Mouse (Mus musculus) kidney, adult 18-20 months (tissue): ENCODE measurements around the gene Gm16253.

Experiments
- DNase-seq: peaks from one replicate; pipeline ENCODE4 v3.0.0; 2021

Gene Gm16253

DNA sequence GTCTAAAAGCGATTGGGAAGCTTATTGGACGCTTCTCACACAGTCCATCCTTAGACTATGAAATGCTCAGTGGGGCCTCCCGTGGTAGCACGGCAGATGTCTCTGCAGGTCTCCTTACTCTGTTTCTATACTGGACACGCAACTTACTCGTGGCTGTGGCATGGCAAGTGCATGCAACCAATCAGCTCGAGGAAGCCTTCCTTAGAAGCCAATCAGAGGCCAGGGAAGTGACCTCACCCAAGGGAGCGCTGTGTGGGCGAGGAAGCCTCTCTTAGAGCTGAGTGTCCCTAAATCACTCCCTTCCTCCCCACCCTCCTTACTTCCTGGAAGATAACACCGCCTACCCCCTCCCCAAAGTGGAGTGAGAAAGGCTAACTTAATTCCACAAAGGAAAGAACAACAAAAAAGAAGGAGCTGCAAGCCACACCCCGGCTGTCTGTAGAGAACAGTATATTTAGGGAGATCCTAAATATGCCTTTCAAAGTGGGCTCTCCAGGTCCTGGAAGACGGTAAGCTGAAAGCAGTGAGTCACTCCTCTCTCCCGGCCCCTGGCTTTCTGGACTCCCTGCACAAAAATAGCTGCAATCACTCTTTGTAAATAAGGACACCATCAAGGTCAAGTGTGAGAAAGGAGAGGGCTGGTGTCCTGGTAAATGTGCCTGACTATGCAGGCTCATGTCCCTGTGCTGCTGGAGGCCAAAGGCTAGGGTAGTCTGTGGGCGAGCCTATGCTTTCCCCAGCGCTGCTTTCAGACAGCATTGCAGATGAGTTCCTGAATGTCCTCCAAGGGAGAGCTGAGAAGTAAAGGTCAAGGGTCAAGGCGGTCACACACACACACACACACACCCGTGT is at the start of gene Gm16253:
Gene Gm16253 (plus strand): TSS at position 295 of the 852 bp plus-strand sequence.
- peak; percentile 91 for DNase-seq

DNA sequence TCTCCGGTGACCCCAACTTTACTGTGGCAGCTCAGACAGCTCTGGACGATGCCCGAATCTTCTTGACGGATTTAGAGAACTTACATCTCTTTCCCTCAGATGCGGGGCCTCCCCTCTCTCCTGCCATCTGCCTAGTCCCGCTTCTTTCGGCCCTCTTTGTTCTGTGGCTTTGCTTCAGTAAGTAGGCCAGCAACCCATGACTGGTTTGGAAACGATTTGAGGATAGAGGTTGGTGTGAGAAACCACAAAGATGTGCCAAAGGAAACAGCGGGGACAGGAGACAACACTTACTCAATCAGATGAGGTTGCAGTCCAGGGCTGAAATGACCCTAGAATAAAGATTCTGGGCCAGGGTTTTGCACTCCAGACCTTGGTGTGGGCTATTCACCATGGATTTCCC is 48.3 kb upstream of the Gm16253 start:
- no peak for DNase-seq

DNA sequence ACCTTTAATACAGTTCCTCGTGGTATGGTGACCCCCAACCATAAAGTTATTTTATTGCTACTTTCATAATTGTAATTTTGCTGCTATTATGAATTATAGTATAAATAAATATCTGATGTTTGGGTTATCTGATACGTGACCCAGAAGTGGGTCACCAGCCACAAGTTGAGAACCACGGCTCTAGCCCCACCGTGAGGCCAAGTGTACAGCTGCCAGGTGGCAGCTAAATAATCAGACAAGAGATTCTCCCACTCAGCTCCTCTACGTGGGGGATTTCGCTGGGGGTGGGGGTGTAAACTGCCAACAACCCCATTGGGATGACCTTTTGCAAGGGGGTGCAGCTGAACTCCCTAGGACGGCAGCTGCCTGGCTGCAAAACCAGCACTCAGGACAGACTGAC is 44.7 kb upstream of the Gm16253 start:
- no peak for DNase-seq

DNA sequence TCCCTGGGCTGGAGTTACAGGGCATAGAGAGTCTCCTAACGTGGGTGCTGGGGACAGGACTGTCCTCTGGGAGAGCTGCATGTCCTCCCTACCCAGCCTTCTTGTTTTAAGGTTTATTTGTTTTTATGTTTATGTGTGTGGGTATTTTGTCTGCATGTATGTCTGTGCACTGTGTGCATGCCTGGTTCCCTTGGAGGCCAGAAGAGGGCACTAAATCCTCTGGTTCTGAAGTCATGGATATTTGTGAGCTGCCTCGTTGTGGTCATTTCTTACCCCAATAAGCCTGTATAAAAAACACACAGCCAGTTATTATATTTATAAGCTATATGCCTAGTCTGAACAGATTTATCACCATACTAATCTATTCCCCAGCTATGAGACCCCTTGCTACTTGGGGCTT is 42.5 kb upstream of the Gm16253 start:
- DNase-seq: no peak

DNA sequence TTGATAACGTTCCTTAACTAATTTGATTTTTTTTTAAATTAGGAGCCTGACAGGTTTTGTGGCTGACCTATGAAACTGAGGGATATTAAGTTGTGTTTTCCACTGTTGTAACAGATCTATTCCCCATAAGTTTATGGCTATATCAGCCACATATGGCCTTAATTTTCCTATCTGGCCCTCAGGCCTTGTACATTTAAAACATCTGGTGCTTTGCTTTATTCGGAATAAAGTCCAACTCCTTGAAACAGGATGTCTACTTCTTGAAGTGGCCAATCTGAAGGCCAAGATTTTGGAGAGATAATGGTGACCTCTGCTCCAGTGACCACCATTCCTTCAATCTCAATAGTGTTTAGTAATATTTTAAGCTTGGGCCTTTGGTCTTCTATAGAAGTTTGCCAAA is 37.5 kb upstream of the Gm16253 start:
- DNase-seq: no peak

DNA sequence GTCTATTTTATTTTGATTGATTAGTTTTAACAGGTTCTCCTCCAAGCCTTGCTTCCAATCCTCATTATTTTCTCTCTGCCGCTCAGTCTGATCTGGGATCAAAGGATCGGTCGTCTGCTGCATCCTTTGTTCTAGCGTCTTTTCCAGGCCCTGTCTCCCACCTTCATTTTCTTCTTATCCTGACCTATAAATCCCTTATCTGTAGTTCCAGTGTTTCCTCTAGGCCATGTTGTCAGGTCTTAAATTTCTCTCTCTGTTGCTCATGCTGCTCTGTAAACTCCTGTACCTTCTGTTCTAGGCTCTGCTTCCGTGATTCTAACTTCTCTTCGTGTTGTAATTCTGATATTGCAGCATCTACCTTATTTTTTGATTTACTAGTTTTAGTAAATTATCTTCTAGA is 36.0 kb upstream of the Gm16253 start:
- no peak for DNase-seq

DNA sequence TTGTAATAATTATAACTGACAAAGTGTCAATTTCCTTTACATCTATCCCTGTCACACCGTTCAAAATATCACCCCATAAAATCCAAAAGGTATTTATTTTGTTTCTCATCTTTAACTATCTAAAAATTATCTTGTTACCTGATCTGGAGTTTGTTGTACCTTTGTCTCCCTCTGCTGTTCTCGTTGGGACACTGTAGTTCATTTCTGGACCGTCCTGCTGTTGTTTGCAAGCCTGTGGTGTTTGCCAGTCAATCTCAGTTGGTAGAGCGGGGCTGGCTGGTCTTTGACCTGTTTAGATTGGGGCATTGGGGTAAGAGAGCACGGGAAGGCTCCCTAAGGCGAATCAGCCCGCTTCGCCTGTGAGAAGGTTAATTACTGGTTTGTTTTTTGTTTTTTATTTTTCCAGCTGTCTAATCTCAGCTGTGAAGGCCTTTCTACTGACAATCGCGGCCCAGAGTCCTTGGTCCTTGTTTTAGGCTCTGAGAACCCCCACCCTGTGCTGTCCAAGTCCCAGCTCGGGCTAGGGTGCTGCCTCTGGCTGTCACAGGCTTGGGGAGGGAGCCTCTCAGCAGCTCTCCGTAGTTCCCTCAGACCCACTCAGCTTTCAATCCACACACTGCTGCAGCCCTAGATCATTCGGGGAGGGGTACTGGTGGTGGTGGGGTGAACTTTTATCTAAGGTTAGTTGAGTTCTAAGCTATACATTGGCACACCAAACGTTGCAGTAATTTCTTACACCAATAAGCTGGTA is 35.3 kb upstream of the Gm16253 start:
- no peak for DNase-seq

DNA sequence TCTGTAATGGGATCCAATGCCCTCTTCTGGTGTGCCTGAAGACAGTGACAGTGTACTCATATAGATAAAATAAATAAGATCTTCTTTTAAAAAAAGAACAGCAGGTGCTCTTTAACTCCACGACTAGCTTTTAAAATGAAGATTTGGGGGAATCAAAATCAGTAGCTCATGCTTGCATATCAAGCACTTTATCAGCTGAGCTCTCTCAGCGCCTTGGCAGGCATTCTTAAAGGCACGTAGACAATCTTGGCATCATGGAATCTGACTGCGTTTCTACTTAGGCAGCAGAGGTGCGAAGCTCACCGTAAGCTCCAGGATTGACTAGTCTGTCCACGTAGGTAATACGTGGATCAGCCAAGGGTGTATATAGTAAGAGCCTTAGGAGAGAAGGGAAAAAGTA is 34.2 kb upstream of the Gm16253 start:
- DNase-seq: no peak

DNA sequence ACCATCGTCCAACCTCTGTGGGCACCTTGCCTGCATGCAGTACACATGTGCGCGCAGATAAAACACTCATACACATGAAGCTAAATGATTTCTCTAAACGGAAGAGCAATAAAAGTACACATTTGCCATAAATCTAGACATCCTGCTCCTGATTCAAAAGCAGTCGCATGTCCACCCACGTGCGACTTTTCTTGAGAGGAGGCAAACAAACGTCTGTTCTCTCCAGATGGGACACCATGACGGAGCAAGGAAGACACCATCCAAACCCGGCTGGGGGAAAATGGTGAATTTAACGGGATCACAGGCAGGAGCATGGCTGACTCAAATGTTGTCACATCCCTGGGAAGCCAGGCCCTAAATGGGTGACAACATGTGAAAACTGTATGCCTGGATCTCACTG is 33.4 kb upstream of the Gm16253 start:
- DNase-seq: no peak

DNA sequence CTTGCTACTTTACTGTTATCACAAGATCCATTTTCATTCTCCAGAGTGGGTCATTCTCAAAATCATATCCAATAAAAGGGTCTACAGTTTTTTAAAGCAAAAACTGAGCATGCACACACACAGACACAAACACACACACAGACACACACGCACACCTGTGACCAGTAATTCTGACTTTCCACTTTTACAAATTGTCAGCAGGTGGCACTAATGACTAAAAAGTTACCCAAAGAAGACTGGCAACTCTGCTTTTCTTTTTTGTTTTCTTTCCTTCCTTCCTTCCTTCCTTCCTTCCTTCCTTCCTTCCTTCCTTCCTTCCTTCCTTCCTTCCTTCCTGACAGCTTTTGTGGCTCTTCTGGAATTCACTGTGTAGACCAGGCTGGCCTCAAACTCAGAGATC is 31.2 kb upstream of the Gm16253 start:
- no peak for DNase-seq

DNA sequence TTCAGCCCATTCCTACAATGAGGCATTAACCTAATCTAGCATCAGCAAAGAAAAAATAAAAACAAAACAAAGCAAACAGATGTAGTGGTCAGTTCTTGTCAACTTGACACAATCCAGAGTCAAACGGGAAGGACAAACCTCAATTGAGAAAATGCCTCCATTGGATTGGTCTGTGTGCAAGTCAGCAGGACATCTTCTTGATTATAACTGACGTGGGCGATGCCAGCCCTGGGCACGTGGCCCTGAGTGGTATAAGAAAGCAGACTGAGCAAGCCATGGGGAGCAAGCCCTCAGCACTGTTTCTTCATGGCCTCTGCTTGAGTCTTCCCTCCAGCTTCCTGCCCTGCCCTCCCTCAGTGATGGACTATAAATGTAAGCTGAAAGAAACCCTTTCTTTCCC is 29.9 kb upstream of the Gm16253 start:
- DNase-seq: no peak

DNA sequence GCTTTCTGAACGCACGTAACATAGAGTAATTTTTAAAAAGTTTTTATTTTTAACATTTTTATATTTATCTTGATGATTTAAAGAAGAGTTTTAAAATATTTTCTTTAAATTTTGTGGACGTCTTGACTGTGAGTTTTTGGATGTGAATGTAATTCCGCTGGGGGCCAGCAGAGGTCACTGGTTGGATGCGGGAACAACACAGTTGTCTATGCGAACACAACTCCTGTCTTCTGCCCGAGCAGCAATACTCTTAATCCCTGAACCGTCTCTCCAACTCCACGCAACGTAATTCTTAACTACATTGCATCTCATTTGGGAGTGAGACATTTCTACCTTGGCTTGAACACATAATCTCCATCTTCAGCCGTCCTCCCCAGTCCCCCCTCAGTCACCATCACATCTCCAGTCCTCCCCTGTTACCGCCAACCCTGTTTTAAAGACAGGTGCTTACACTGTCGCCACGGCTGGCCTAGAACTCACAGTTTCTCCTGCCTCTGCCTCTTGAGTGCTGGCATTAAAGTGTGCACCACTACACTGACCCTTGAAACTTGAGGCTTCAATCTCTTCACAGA is 29.3 kb upstream of the Gm16253 start:
- DNase-seq: peak; percentile 86

DNA sequence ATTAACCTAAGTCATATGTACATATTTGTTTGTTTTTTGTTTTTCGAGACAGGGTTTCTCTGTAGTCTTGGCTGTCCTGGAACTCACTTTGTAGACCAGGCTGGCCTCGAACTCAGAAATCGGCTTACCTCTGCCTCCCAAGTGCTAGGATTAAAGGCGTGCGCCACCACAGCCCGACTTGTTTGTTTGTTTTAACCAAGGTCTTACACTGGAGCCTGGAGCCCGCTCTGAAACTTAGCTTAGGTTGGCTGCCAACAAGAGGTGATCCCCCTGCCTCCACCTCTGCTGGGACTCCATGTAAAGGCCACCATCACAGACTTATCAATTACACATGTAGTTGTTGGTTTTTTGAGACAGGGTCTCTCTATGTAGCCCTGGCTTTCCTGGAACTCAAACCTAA is 28.0 kb upstream of the Gm16253 start:
- DNase-seq: no peak

DNA sequence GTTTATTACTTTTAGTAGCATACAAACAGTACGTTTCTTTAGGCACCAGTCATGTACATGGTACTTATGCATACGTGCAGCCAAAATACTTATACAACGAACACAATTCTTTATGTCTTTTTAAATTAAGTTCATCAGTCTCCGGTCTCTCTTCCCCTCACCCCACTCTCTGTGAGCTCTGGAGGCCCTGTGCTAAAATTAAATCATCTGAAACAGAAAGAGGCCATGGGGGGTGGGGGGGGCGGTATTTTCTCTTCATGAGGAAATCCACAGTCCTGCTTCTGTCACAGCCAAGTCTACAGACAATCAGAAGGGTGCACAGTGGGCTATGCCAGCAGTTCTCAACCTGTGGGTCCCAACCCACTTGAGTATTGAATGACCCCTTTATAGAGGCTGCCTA is 27.4 kb upstream of the Gm16253 start:
- no peak for DNase-seq

DNA sequence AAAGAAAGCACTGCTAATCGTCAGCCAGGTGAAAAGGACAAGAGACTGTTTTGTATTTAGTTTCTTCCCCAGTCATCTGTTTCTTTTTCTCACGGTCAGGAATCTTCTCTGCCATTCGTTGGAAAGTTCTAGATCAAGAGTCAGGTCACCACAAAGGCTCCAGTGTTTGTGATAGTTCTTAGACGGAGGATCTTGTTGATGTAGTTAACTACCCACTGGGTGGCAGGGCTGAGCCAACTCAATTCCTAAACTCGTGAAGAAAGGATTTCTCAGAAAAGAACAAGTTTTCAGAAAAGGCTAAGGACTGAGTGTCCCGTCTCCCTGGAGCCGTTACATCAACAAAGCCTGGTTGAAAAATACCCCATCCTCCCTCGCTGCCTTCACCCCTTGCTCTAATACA is 25.6 kb upstream of the Gm16253 start:
- DNase-seq: peak; percentile 81

DNA sequence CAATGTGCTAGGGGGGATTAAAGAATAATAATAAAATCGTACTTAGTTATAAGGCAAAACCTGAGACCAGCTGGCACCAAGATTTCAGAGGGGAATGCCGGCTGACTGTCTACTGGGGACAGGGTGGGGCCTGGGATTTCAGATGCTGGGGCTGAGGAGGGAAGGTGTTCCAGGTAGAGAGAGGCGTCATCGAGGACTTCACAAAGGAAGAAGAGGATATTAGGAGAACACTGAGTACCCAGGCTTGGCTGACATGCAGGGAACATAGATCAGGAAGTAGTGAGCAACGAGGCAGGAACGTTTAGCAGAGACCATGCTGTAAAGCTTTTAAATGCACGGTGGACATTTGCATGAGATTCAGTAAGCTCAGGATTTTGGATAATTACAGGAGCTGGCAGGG is 24.9 kb upstream of the Gm16253 start:
- DNase-seq: no peak

DNA sequence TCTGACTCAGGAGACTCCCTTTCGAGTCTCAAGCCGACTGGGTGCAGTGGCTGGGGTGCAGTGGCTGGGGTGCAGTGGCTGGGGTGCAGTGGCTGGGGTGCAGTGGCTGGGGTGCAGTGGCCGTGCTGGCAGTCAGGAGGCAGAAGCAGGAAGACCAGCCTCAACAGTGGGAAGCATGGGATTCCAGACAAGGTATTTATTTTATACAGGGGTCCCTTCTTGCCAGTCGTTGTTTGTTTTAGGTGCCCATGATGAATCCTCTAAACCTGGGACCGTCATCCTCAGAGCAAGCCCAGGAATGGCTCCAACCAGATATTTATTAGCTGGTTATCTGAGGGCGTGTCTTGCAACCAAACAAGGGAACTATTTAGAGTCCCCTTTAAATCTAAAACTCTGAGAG is 23.2 kb upstream of the Gm16253 start:
- no peak for DNase-seq

DNA sequence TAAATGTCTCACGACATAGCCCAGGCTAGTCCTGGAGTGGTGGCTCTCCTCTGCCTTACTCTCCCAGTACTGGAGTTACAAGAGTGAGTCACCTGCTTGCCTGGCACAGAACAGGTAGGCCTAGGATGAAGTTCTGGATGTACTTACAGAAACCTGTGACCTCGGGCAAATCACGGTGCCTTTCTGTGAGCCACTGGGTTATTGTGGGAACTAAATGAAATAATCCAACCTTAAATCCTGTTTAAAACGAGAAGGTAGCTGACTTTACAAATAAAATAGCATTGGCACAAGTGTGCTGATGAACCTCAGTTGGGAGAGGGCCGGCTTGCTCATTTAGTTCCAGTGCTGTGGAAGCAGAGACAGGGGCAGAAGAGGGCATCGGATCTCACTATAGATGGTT is 22.5 kb upstream of the Gm16253 start:
- peak; percentile 47 for DNase-seq

DNA sequence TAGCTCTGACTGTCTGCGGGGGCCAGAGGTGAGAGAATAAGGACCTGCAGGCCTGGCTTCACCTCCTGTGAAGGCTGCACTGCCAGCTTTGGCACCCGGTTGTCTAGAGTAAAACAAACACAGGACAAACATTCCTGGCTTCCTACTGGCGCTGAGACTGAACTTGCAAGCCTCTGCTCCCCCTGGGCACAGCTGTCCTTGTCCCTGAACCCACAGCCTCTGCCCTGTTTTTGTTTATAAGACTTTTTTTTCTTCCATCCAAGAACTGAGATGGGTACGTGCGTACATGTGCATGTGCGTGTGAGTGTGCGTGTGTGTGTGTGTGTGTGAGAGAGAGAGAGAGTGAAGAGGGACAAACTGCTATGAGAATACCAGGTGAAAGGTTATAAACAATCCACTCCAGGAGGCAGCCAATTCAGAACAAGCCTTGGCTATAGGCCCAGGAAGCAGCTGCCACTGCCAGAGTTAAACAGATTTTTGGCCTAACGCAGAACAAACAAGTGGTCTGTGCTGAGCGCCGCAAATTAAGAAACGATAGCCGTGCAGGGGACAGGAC is 21.7 kb upstream of the Gm16253 start:
- DNase-seq: peak; percentile 89

DNA sequence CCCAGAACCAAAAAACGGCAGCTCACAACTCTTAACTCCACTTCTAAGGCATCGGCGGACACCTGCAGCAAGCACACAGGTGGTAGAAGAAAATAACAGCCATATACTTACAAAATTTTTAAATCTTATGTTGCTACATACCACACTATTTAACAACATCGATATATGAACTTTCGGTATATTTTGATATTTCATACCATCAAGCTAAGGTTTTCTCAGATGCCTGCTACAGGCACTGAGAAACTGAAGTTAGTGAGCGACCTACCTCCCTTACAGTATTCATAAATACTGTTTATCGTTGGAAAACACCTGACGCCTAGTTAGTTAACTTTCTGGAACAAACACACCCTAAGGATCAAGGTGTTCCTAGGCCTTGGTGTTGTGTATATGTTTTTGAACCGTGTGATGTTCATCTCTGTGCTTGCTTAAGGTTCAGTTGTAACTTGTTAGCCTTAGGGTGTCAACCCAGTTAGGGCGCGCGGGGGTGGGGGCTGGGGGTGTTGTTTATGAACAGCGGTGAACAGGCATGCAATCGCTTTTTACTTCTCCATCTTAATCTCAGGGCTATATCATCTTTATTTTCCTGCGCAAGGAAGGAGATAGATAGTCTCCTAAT is 20.7 kb upstream of the Gm16253 start:
- DNase-seq: no peak

DNA sequence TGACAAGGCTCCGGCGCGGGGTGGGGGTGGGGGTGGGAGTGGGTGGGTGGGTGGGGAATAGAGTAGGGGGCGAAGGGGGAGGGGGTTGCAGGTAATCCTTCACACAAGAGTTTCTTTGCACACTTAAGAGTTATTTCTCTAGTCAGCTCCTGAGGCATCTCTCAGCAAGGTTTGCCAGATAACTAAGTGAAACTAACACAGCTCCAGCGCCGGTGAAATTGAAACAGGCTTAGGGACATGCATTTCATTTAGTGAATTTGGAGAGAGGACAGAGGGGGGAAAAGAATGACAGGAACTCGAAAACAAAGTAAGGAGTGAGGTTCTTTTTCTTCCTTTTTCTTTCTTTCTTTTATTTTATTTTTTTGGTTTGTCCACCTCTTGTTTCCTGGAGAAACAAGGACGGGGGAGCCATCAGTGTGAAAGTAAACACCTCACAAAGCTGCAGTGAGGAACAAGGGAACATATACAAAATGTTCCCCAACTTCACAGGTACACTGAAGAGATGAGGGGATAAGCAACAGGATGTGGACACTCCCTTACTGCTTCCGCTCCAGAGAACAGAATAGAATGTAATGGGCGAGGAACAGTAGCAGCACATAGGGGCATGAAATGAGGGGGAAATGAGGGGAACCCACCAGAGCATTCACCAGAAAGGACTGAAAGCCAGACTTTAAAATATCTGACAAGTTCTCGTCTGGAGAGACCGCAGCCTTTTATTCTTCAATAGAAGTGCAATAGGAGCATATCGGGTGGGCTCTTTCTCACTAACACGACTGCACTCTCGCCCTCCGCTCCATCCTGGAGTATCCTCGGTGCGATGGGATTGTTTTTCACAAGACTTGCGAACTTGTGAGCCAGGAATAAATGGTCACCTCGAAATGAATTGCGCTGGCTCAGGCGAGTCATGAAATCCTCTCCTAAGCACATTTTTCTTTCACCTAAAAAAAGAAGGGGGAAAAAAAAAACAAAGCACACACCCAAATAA is 19.8 kb upstream of the Gm16253 start:
- peak; percentile 18 for DNase-seq

DNA sequence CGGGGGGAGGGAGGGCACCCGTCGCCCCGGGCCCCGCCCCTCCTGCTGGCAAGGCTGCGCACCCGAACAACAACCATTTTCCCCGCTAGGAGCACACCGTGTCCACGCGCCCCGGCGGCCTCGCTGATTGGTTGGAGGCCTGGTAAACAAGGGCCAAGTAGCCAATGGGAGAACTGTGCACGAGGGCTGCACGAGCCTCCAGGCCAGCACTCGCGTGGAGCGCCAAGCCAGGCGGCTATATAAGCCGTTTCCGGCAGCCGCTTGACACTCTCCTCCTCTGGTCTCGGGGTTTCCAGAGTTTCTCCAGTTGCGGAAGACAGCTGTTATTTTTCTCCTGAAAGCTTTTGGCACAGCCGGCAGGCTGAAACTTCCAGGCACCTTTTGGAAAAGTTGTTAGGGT is 19.1 kb upstream of the Gm16253 start, which contains the start of gene Txnip:
Gene Txnip (plus strand): TSS at position 264 of the 400 bp plus-strand sequence.
- DNase-seq: peak; percentile 100
